Mouse (Mus musculus) forebrain, embryonic 15.5 days (tissue): Measurements from ENCODE around the gene Pcdh7. TPM values are rescaled to one million over a fixed set of nuclear protein-coding genes. Genes with fewer than 3 reads are reported as not detected.
"Not testable (repeated sequence)": the region's sequence is repeated elsewhere in the genome, so short reads cannot be mapped to it uniquely, and the experiment has no call there.

Experiments
- ATAC-seq: fragments of 200-750 bp; cut with Nextera tagmentation; replicated peaks from 2 replicates; pipeline ENCODE4 v1.8.0; 2017; ENCODE audit warnings: mild to moderate bottlenecking, moderate TSS enrichment, moderate library complexity
- H3K27ac ChIP-seq: fragments of 300-500 bp; sonication (generic); replicated peaks from 2 replicates; pipeline ENCODE4 v1.5.1; 2015; ENCODE audit warnings: mild to moderate bottlenecking, inconsistent platforms
- H3K27me3 ChIP-seq: fragments of 300-500 bp; sonication (generic); 2 replicates; pipeline ENCODE4 v1.6.1; 2015; ENCODE audit warnings: inconsistent platforms
- H3K36me3 ChIP-seq: fragments of 300-500 bp; sonication (generic); 2 replicates; pipeline ENCODE4 v1.6.1; 2015; ENCODE audit warnings: mild to moderate bottlenecking, inconsistent platforms
- H3K4me1 ChIP-seq: fragments of 300-500 bp; sonication (generic); 2 replicates; pipeline ENCODE4 v1.6.1; 2015; ENCODE audit warnings: inconsistent platforms
- H3K4me2 ChIP-seq: fragments of 300-500 bp; sonication (generic); replicated peaks from 2 replicates; pipeline ENCODE4 v1.6.1; 2015; ENCODE audit warnings: mild to moderate bottlenecking, inconsistent platforms
- H3K4me3 ChIP-seq: fragments of 300-500 bp; sonication (generic); 2 replicates; pipeline ENCODE4 v1.5.1; 2015; ENCODE audit warnings: mild to moderate bottlenecking, inconsistent platforms
- H3K9ac ChIP-seq: fragments of 300-500 bp; sonication (generic); replicated peaks from 2 replicates; pipeline ENCODE4 v1.6.1; 2015; ENCODE audit warnings: mild to moderate bottlenecking, inconsistent platforms
- H3K9me3 ChIP-seq: fragments of 300-500 bp; sonication (generic); 2 replicates; pipeline ENCODE4 v1.6.1; 2016; ENCODE audit warnings: inconsistent platforms
- WGBS: fragments of 180-500 bp; shearing (Covaris S2); methylation state at CpG from one replicate; pipeline ENCODE4 v1.1.7; 2015; ENCODE audit warnings: mixed read lengths; 5-methylcytosine and 5-hydroxymethylcytosine counted together
- polyA plus RNA-seq: library from polyadenylated mRNA; unstranded; fragments of >200 nt; fragmentation: Nextera tagmentation; extraction: Ambion mirVana; gene quantifications from 2 replicates; pipeline ENCODE4 v1.2.1, GENCODE M21; 2015

The Pcdh7 gene
- 10.7 and 13.3 TPM in 2 replicates for polyA plus RNA-seq

DNA sequence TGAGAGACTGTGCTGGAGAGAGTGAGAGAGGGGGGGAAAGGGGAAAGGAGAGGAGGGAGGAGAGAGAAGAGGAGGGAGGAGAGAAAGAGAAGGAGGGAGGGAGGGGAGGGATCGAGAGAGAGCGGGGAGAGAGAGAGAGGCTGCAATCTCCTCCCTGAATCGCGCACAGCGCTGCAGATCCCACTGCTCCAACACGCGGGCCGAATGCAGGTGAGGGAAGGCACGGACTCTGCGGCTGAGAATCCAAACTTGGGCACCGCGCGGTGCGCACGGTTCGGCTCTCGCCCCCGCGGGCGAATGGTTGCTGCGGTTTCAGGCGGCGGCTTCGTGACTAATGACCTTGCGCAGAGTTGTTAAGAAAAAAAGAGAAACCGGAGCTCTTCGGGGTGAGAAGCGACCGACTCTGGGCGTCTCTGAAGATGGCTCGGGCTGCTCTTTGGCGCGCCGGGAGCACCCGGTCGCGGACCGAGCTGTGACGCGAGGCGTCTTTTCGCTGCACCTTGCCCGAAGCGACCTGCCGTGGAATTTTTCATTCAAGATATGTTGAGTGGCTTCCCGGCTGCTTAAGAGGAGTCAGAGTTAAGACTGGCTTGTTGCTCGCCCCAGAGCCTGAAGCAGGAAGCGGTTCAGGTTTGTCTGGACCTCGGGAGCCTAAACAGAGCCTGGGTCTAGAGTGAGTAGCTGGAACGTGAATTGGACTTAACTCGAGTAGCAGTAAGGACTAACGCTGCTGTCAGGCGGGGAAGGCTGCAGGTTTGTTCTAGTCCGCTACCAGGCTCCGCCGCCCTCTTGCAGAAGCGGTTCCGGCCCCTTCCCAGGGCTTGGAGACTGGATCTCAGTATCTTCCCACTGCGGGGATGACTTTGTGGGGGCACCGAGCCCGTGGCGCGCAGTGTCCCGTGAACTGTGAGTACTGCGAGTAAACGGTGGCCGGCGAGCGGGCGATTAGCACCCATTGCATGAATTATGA lies at the start of gene Pcdh7:
Gene Pcdh7 (plus strand): TSS at position 62 of the 970 bp plus-strand sequence.
- H3K36me3 ChIP-seq, result no peaks in the 10 kb centered on the region
- H3K4me1 ChIP-seq, result peaks cover 28% of the 10 kb centered on the region
- no peaks in the 10 kb centered on the region for H3K27me3 ChIP-seq
- H3K9ac ChIP-seq, result peak within 1 kb of the TSS; percentile 77
- no peaks in the 10 kb centered on the region for H3K9me3 ChIP-seq
- peak; percentile 42 for ATAC-seq
- H3K27ac ChIP-seq, result peak within 1 kb of the TSS; percentile 87
- under 1% methylated on average over 70 of the region's 70 CpGs for WGBS
- peak within 1 kb of the TSS; percentile 96 for H3K4me2 ChIP-seq
- H3K4me3 ChIP-seq, result peak within 1 kb of the TSS; percentile 77

DNA sequence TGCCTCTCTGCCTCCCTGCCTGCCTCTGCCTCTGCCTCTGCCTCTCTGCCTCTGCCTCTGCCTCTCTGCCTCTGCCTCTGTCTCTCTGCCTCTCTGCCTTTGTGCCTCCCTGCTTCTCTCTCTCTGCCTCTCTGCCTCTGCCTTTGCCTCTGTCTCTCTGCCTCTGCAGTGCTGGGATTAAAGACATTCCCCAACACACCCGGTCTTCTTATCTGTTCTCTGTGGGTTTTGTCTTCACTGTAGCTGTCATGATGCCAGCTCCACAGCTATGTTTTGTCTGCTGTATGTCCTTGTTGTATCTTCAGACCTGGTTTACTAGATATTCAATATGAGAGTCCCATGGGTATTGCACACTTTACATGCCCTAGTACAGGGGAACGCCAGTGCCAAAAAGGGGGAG lies 40.8 kb upstream of the Pcdh7 start:
- not testable (repeated sequence) for ATAC-seq, H3K4me2 ChIP-seq, H3K9me3 ChIP-seq, H3K36me3 ChIP-seq, H3K9ac ChIP-seq, H3K4me3 ChIP-seq, H3K4me1 ChIP-seq, H3K27ac ChIP-seq, H3K27me3 ChIP-seq
- WGBS, result 75% methylated on average over 2 of the region's 2 CpGs

DNA sequence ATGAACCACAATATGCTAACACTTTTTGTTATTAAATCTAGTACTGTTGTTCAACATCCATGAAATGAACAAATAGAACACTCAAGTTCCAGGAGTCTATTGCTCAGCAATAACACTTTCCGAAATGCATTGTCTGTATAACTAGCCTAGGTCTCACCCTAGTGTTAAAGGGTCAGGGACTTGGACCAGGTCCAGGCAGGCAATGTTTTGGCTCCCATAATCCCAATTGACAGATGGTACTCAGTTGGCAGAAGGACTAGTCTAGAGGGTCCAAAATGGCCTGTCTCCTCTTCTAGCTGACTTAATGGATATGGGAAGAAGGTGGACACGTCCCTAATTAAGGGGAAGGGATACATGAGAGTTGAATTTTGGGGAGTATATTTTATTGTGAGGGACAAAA lies 9.4 kb upstream of the Pcdh7 start:
- no peak overlapping the region for H3K9ac ChIP-seq
- H3K4me1 ChIP-seq, result no peaks in the 10 kb centered on the region
- ATAC-seq, result no peak
- H3K4me2 ChIP-seq, result no peak overlapping the region
- no peak overlapping the region for H3K4me3 ChIP-seq
- H3K9me3 ChIP-seq, result no peaks in the 10 kb centered on the region
- no peaks in the 10 kb centered on the region for H3K27me3 ChIP-seq
- no peak overlapping the region for H3K27ac ChIP-seq
- no peaks in the 10 kb centered on the region for H3K36me3 ChIP-seq
- 73% methylated on average over 2 of the region's 2 CpGs for WGBS

DNA sequence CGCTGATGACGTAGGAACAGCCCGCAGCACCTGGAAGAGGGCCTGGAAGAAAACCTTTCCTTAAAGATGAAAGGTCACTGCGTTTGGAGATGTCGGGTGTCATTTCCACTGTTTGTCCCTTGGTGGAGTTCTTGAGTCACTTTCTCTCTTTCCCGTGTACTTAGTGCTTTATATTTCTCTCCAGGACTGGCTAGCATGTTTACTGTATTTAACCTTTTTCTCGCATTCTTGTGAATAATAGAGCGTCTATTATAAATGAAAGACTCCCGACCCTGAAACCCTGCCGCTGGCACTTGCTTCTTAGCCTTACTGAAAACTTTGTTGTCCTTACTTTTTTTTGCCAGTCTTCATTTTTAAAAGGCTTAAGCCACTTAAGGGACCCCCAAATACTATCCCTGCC lies 3.8 kb upstream of the Pcdh7 start:
- H3K4me3 ChIP-seq, result peak overlapping the region; percentile 77
- 0 out of 2 replicates have a peak overlapping the region, but pooled peaks have one; percentile 77 for H3K9ac ChIP-seq
- H3K27me3 ChIP-seq, result no peaks in the 10 kb centered on the region
- ATAC-seq, result no peak
- peak overlapping the region; percentile 96 for H3K4me2 ChIP-seq
- WGBS, result under 1% methylated on average over 10 of the region's 10 CpGs
- peak overlapping the region; percentile 87; the same call in 1 of the 2 replicates for H3K27ac ChIP-seq
- H3K36me3 ChIP-seq, result no peaks in the 10 kb centered on the region
- no peaks in the 10 kb centered on the region for H3K9me3 ChIP-seq
- H3K4me1 ChIP-seq, result peaks cover 3% of the 10 kb centered on the region

GRCm38 (mm10) chr5:57714621-57715523 lies 2.9 kb upstream of the Pcdh7 start:
- Histone ChIP-seq H3K9me3 (no peaks in the 10 kb centered on the region), H3K4me1 (peaks cover 8% of the 10 kb centered on the region), H3K27me3 (no peaks in the 10 kb centered on the region), H3K4me3 (peak overlapping the region; percentile 77), H3K36me3 (no peaks in the 10 kb centered on the region), H3K27ac (peak overlapping the region; percentile 87), H3K4me2 (peak overlapping the region; percentile 96), H3K9ac (peak overlapping the region; percentile 77)
- ATAC-seq, result peak; percentile 46
- WGBS, result under 1% methylated on average over 44 of the region's 45 CpGs

GRCm38 (mm10) chr5:57715524-57716400 lies 2.0 kb upstream of the Pcdh7 start:
- Histone ChIP-seq H3K36me3 (no peaks in the 10 kb centered on the region), H3K27ac (peak overlapping the region; percentile 87), H3K9ac (peak overlapping the region; percentile 77), H3K4me3 (peak overlapping the region; percentile 77), H3K27me3 (no peaks in the 10 kb centered on the region), H3K9me3 (no peaks in the 10 kb centered on the region), H3K4me2 (peak overlapping the region; percentile 96), H3K4me1 (peaks cover 17% of the 10 kb centered on the region)
- ATAC-seq, result peak; percentile 67
- WGBS, result under 1% methylated on average over 53 of the region's 53 CpGs

DNA sequence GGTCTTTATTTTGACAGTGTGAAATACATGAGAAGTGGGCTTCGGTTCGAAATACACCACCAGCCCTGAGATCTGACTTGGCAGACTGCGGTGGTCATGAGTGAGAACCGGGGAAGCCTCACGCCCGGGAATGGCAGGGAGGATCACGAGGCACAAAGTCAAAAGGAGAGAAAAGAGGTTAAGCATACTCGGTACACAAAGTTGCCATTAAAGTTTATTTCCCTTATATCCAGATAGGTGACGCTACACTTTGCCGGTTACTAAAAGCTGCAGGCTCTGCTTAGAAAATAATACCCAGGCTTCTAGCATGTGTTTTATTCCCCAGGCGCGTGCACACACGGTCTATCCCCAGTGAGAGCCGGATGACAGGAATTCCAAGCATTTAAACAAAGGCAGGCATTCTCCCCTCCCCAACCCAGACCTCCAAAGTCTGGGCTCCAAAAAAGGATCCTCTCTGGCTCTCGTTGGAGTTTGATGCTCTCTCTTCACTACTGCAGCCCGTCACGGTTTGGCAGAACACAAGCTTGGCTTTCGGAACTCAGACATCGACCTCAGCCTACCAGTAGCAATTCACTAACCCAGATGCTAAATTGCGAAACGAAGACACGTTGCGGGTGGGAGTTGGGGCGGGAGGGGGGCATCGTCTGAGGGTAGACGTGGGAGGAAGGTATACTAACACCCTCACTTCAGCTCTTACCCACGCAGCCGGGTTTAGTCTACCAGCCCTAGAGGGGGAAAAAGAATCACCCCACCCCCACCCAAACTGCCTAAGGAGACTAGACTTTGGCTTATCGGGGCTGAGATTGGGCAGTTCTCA lies 1.1 kb upstream of the Pcdh7 start:
- under 1% methylated on average over 29 of the region's 29 CpGs for WGBS

DNA sequence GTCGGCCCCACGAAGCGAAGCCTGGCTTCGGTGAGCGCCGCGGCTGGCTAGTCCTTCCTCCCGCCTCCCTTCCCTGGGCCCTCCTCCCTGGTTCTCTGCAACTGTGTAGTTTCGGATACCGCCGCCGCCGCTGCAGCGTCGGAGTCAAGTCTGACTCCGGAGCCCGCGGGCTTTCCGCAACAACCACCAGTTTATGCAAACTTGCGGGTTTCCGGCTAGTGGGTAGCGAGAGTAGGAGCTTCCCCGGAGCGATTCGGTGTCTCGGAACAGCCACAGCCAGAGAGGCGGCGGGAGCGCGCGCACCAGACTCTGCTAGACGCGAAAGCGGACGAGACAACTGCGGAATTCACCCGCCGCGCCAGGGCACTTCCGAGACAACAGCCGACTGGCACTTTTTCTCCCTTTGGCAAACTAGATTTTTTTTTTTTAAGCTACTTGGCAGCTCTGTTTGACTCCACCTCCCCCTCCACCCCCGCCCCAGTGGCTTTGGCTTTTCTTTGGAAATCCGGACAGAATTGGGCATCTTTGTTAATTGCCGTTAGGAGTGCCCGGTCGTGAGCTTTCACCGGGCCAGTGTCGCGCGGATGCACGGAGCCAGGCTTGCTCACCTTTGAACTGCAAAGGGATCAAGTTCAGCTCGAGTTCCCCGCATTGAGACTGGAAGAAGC lies 395 bp upstream of the Pcdh7 start:
- WGBS, result under 1% methylated on average over 53 of the region's 53 CpGs

More for the DNA sequence above, 1.1 kb upstream of the Pcdh7 start:
- H3K9ac ChIP-seq, result peak overlapping the region; percentile 77
- H3K4me2 ChIP-seq, result peak overlapping the region; percentile 96
- H3K27ac ChIP-seq, result peak overlapping the region; percentile 87
- peak overlapping the region; percentile 77 for H3K4me3 ChIP-seq
- H3K4me1 ChIP-seq, result peaks cover 24% of the 10 kb centered on the region
- ATAC-seq, result peak; percentile 6
- no peaks in the 10 kb centered on the region for H3K9me3 ChIP-seq
- H3K27me3 ChIP-seq, result no peaks in the 10 kb centered on the region
- no peaks in the 10 kb centered on the region for H3K36me3 ChIP-seq

DNA sequence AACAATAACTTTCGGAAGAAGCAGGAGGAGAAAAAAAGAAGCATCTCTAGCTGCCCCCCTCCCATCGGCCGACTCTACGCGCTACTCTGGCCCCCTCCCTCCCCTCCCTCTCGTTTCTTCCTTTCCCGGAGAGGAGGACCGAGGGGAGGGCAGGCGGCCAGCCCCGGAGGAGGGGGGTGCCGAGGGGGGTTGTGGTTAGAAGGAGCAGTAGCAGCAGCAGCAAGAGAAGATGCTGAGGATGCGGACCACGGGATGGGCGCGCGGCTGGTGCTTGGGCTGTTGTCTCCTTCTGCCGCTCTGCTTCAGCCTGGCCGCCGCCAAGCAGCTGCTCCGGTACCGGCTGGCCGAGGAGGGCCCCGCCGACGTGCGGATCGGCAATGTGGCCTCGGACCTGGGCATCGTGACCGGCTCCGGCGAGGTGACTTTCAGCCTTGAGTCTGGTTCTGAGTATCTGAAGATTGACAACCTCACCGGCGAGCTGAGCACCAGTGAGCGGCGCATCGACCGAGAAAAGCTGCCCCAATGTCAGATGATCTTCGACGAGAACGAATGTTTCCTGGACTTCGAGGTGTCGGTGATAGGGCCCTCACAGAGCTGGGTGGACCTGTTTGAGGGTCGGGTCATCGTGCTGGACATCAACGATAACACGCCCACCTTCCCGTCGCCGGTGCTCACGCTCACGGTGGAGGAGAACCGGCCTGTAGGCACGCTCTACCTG lies 1.3 kb downstream of the Pcdh7 start:
- H3K27ac ChIP-seq, result peak overlapping the region; percentile 87
- no peaks in the 10 kb centered on the region for H3K9me3 ChIP-seq
- H3K4me2 ChIP-seq, result peak overlapping the region; percentile 96
- H3K4me1 ChIP-seq, result peaks cover 31% of the 10 kb centered on the region
- H3K27me3 ChIP-seq, result no peaks in the 10 kb centered on the region
- no peak for ATAC-seq
- peak overlapping the region; percentile 77 for H3K9ac ChIP-seq
- peak overlapping the region; percentile 77 for H3K4me3 ChIP-seq
- no peaks in the 10 kb centered on the region for H3K36me3 ChIP-seq
- under 1% methylated on average over 53 of the region's 54 CpGs for WGBS

More for the DNA sequence above, 395 bp upstream of the Pcdh7 start:
- peak overlapping the region; percentile 77 for H3K4me3 ChIP-seq
- no peaks in the 10 kb centered on the region for H3K27me3 ChIP-seq
- H3K4me1 ChIP-seq, result peaks cover 28% of the 10 kb centered on the region
- H3K36me3 ChIP-seq, result no peaks in the 10 kb centered on the region
- H3K9ac ChIP-seq, result peak overlapping the region; percentile 77
- no peaks in the 10 kb centered on the region for H3K9me3 ChIP-seq
- peak; percentile 11 for ATAC-seq
- H3K27ac ChIP-seq, result peak overlapping the region; percentile 87
- peak overlapping the region; percentile 96 for H3K4me2 ChIP-seq
